Mouse (Mus musculus) liver, embryonic 14.5 days (tissue): ENCODE measurements at regions not wholly inside any gene's neighbourhood (a gene's known extent, or its start where the extent isn't known, plus 50 kb on each side); places are given as distances from the start of the nearest gene placed in this dataset.

Source experiments
- ATAC-seq: fragments of 200-750 bp; cut with Nextera tagmentation; 2 replicates; pipeline ENCODE4 v1.8.0; 2017; ENCODE audit warnings: moderate number of reproducible peaks, mild to moderate bottlenecking, moderate library complexity; ENCODE audit not compliant: insufficient read depth
- DNase-seq, 3 experiments: peaks; one replicate each; pipeline ENCODE4 v3.0.0-alpha.2; 2012 to 2013; ENCODE audit warnings: low read depth in 3 of 3, low spot score in 3 of 3
- H3K27ac ChIP-seq: fragments of 300-500 bp; sonication (generic); 2 replicates; pipeline ENCODE4 v1.5.1; 2014; ENCODE audit warnings: moderate library complexity, mild to moderate bottlenecking, control low read depth, inconsistent platforms
- H3K27me3 ChIP-seq: fragments of 300-500 bp; sonication (generic); 2 replicates; pipeline ENCODE4 v1.6.1; 2014; ENCODE audit warnings: mild to moderate bottlenecking, low read length, moderate library complexity; ENCODE audit not compliant: control insufficient read depth, insufficient read depth
- H3K36me3 ChIP-seq: fragments of 300-500 bp; sonication (generic); replicated peaks from 2 replicates; pipeline ENCODE4 v1.6.1; 2014; ENCODE audit warnings: low read depth; ENCODE audit not compliant: control insufficient read depth, insufficient read depth
- H3K4me1 ChIP-seq, 2 experiments: fragments of 200-500 bp in 1 of 2; fragments of 300-500 bp in 1 of 2; sonication (generic) in 1 of 2; replicated peaks; 2 replicates each; pipeline ENCODE4 v1.6.1; 2012 to 2014; ENCODE audit warnings: antibody characterized with exemption in 1 of 2, inconsistent platforms in 1 of 2, low read length in 1 of 2; ENCODE audit not compliant: control insufficient read depth in 2 of 2, insufficient read depth in 2 of 2
- H3K4me2 ChIP-seq: fragments of 300-500 bp; sonication (generic); 2 replicates; pipeline ENCODE4 v1.6.1; 2014; ENCODE audit warnings: low read depth, mild to moderate bottlenecking, control low read depth, moderate library complexity
- H3K4me3 ChIP-seq, 2 experiments: fragments of 200-500 bp in 1 of 2; fragments of 300-500 bp in 1 of 2; sonication (generic) in 1 of 2; 2 replicates each; pipeline ENCODE4 v1.5.1; 2012 to 2014; ENCODE audit warnings: low read depth in 2 of 2, low read length in 2 of 2, mild to moderate bottlenecking in 2 of 2, control low read depth in 1 of 2, inconsistent platforms in 1 of 2, moderate library complexity in 1 of 2; ENCODE audit not compliant: insufficient read depth in 1 of 2
- H3K9ac ChIP-seq: fragments of 300-500 bp; sonication (generic); replicated peaks from 2 replicates; pipeline ENCODE4 v1.6.1; 2014; ENCODE audit warnings: mild to moderate bottlenecking, control low read depth, moderate library complexity
- H3K9me3 ChIP-seq: fragments of 300-500 bp; sonication (generic); 2 replicates; pipeline ENCODE4 v1.6.1; 2016; ENCODE audit warnings: low read length, mixed read lengths; ENCODE audit not compliant: control insufficient read depth
- CTCF ChIP-seq: IDR thresholded peaks from 2 replicates; pipeline ENCODE4 v1.5.1; 2016; ENCODE audit warnings: antibody characterized with exemption, low read depth, control low read depth
- EP300 ChIP-seq: IDR thresholded peaks from 2 replicates; pipeline ENCODE4 v1.6.1; 2016; ENCODE audit warnings: antibody characterized with exemption, low read depth
- WGBS: fragments of 180-500 bp; shearing (Covaris S2); extraction: QIAGEN DNeasy Blood & Tissue Kit; methylation state at CpG from one replicate; pipeline ENCODE4 v1.1.7; 2014; ENCODE audit not compliant: insufficient replicate concordance; 5-methylcytosine and 5-hydroxymethylcytosine counted together

DNA sequence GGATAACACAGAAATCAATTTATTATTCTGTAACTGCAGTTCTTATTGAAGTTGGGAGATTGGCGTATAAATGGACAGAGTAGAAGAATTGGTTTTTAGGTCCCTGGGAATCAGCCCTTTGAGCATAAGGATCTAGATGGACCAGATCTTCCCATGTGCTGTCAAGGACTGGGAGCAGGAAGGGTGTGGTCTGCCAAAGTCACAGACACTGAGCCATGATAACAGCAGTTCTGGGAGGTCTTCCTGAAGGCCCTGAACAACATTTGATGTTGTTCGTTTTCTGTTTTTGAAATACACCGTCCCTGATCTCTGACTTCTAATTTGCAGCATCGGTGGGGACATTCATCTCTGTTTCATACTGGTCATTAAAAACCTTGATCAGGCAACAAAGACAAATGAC is 147.6 kb upstream of the Krr1 start:
- ATAC-seq (peak; percentile 99), DNase-seq (peak; percentile 64 to 77 (median 73))
- Histone ChIP-seq H3K4me2 (peak overlapping the region; percentile 62), H3K36me3 (no peaks in the 10 kb centered on the region), H3K27me3 (no peaks in the 10 kb centered on the region), H3K4me3 (no peak overlapping the region), H3K27ac (peak overlapping the region; percentile 83), H3K4me1 (peaks cover 22 to 26% of the 10 kb centered on the region in 2 experiments), H3K9ac (peak overlapping the region; percentile 51), H3K9me3 (no peaks in the 10 kb centered on the region)
- TF ChIP-seq EP300 (peak; percentile 79), CTCF (no peak)
- WGBS = 13% methylated on average over 4 of the region's 4 CpGs

GRCm38 (mm10) chr10:111826033-111826754 is 146.3 kb upstream of the Krr1 start:
- ATAC-seq (no peak), DNase-seq (no peak)
- TF ChIP-seq EP300 (no peak), CTCF (no peak)
- Histone ChIP-seq H3K36me3 (no peaks in the 10 kb centered on the region), H3K27me3 (no peaks in the 10 kb centered on the region), H3K4me3 (no peak overlapping the region), H3K4me2 (no peak overlapping the region), H3K4me1 (peaks cover 22 to 26% of the 10 kb centered on the region in 2 experiments), H3K27ac (no peak overlapping the region), H3K9ac (no peak overlapping the region), H3K9me3 (no peaks in the 10 kb centered on the region)
- WGBS = 80% methylated on average over 4 of the region's 4 CpGs

GRCm38 (mm10) chr10:111827246-111827645 is 145.2 kb upstream of the Krr1 start:
- H3K4me3 ChIP-seq = no peak overlapping the region
- no peaks in the 10 kb centered on the region for H3K27me3 ChIP-seq
- no peak overlapping the region for H3K9ac ChIP-seq
- H3K27ac ChIP-seq = no peak overlapping the region
- DNase-seq (no peak), ATAC-seq (no peak)
- H3K36me3 ChIP-seq = no peaks in the 10 kb centered on the region
- 67% methylated on average over 3 of the region's 3 CpGs for WGBS
- no peaks in the 10 kb centered on the region for H3K9me3 ChIP-seq
- no peak overlapping the region for H3K4me2 ChIP-seq
- H3K4me1 ChIP-seq = peaks cover 22 to 26% of the 10 kb centered on the region in 2 experiments
- TF ChIP-seq EP300 = no peak
- TF ChIP-seq CTCF = no peak

DNA sequence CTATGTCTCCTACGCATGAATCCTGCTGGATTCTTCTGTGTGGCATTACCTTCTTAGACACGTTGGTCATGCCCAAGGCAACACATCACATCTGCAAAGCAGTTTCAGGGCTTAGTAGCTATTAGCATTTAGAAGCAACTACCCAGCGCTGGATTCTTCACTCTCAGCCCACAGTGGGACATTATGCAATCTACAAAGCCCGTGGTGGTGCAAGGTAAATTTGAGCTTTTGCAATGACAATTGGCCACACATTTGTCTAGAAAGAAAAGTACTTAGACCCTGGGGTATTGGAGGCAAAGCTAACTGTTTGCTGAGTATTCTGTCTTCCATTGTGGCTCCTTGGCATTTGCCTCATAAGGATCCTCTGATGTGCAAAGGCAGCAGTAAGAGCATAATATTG is 144.5 kb upstream of the Krr1 start:
- Histone ChIP-seq H3K4me3 (no peak overlapping the region), H3K4me1 (peaks cover 22 to 26% of the 10 kb centered on the region in 2 experiments), H3K27ac (no peak overlapping the region), H3K36me3 (no peaks in the 10 kb centered on the region), H3K9ac (no peak overlapping the region), H3K4me2 (no peak overlapping the region), H3K9me3 (no peaks in the 10 kb centered on the region), H3K27me3 (no peaks in the 10 kb centered on the region)
- ATAC-seq (no peak), DNase-seq (no peak)
- TF ChIP-seq CTCF (no peak), EP300 (no peak)
- WGBS = 63% methylated on average over 4 of the region's 4 CpGs

- WGBS = 69% methylated on average over 4 of the region's 4 CpGs
- no peaks in the 10 kb centered on the region for H3K9me3 ChIP-seq
Measured at GRCm38 (mm10) chr10:111828610-111829009, 143.9 kb upstream of the Krr1 start.

More at GRCm38 (mm10) chr10:111828610-111829009, 143.9 kb upstream of the Krr1 start:
- Histone ChIP-seq H3K9ac (no peak overlapping the region), H3K27ac (no peak overlapping the region), H3K4me2 (no peak overlapping the region), H3K4me1 (peaks cover 22 to 26% of the 10 kb centered on the region in 2 experiments), H3K4me3 (no peak overlapping the region), H3K36me3 (no peaks in the 10 kb centered on the region), H3K27me3 (no peaks in the 10 kb centered on the region)
- TF ChIP-seq CTCF = no peak
- no peak for TF ChIP-seq EP300
- DNase-seq (no peak), ATAC-seq (no peak)
